Mouse (Mus musculus) kidney, postnatal 0 days (tissue): ENCODE measurements at regions not wholly inside any gene's neighbourhood (a gene's known extent, or its start where the extent isn't known, plus 50 kb on each side); places are given as distances from the start of the nearest gene placed in this dataset.

Experiments used
- ATAC-seq: fragments of 200-750 bp; cut with Nextera tagmentation; replicated peaks from 2 replicates; pipeline ENCODE4 v1.8.0; 2017; ENCODE audit warnings: low read depth, moderate number of reproducible peaks, moderate TSS enrichment, moderate library complexity; ENCODE audit not compliant: low FRiP score
- DNase-seq: peaks from one replicate; pipeline ENCODE4 v3.0.0-alpha.2; 2016; ENCODE audit warnings: low spot score
- H3K27ac ChIP-seq: fragments of 300-500 bp; sonication (generic); 2 replicates; pipeline ENCODE4 v1.5.1; 2014; ENCODE audit warnings: mild to moderate bottlenecking
- H3K27me3 ChIP-seq: fragments of 300-500 bp; sonication (generic); 2 replicates; pipeline ENCODE4 v1.6.1; 2014; ENCODE audit warnings: low read length, mixed read lengths; ENCODE audit not compliant: insufficient read depth
- H3K36me3 ChIP-seq: fragments of 300-500 bp; sonication (generic); 2 replicates; pipeline ENCODE4 v1.6.1; 2014; ENCODE audit warnings: low read length, mixed read lengths; ENCODE audit not compliant: insufficient read depth
- H3K4me1 ChIP-seq: fragments of 300-500 bp; sonication (generic); replicated peaks from 2 replicates; pipeline ENCODE4 v1.6.1; 2014; ENCODE audit warnings: antibody characterized with exemption, low read length, mixed read lengths; ENCODE audit not compliant: insufficient read depth
- H3K4me2 ChIP-seq: fragments of 300-500 bp; sonication (generic); 2 replicates; pipeline ENCODE4 v1.6.1; 2014; ENCODE audit warnings: mild to moderate bottlenecking, low read length, moderate library complexity, mixed read lengths
- H3K4me3 ChIP-seq: fragments of 300-500 bp; sonication (generic); replicated peaks from 2 replicates; pipeline ENCODE4 v1.5.1; 2014; ENCODE audit warnings: low read depth, low read length
- H3K9ac ChIP-seq: fragments of 300-500 bp; sonication (generic); 2 replicates; pipeline ENCODE4 v1.6.1; 2014; ENCODE audit warnings: low read depth, low read length
- H3K9me3 ChIP-seq: fragments of 300-500 bp; sonication (generic); replicated peaks from 2 replicates; pipeline ENCODE4 v1.6.1; 2016; ENCODE audit warnings: low read length, inconsistent platforms, mixed read lengths
- CTCF ChIP-seq: IDR thresholded peaks from 2 replicates; pipeline ENCODE4 v1.5.1; 2016; ENCODE audit warnings: antibody characterized with exemption, low read depth, mild to moderate bottlenecking, moderate library complexity
- WGBS: fragments of 180-500 bp; shearing (Covaris S2); extraction: QIAGEN DNeasy Blood & Tissue Kit; methylation state at CpG from one replicate; pipeline ENCODE4 v1.1.7; 2014; 5-methylcytosine and 5-hydroxymethylcytosine counted together

- Histone ChIP-seq H3K4me1 (no peaks in the 10 kb centered on the region), H3K27me3 (no peaks in the 10 kb centered on the region), H3K36me3 (no peaks in the 10 kb centered on the region), H3K27ac (no peak overlapping the region), H3K4me3 (no peak overlapping the region), H3K4me2 (no peak overlapping the region), H3K9me3 (no peaks in the 10 kb centered on the region), H3K9ac (no peak overlapping the region)
- ATAC-seq (no peak), DNase-seq (no peak)
- no peak for TF ChIP-seq CTCF
- 82% methylated on average over 1 of the region's 1 CpGs for WGBS
Observed at GRCm38 (mm10) chrX:145558881-145559280, 53.9 kb upstream of the Amot start.
